Mouse (Mus musculus) kidney, embryonic 16.5 days (tissue): ENCODE data around the gene Tspan32. TPM values are rescaled to one million over a fixed set of nuclear protein-coding genes. Genes with fewer than 3 reads are reported as not detected.

Experiments
- ATAC-seq: fragments of 200-750 bp; cut with Nextera tagmentation; 2 replicates; pipeline ENCODE4 v1.8.0; 2017; ENCODE audit warnings: moderate TSS enrichment; ENCODE audit not compliant: low FRiP score, low TSS enrichment
- H3K27ac ChIP-seq: fragments of 300-500 bp; sonication (generic); 2 replicates; pipeline ENCODE4 v1.5.1; 2014; ENCODE audit warnings: low read length
- H3K27me3 ChIP-seq: fragments of 300-500 bp; sonication (generic); 2 replicates; pipeline ENCODE4 v1.6.1; 2014; ENCODE audit warnings: low read length, control low read depth, mixed read lengths; ENCODE audit not compliant: insufficient read depth
- H3K36me3 ChIP-seq: fragments of 300-500 bp; sonication (generic); 2 replicates; pipeline ENCODE4 v1.6.1; 2014; ENCODE audit warnings: low read length, control low read depth, mixed read lengths; ENCODE audit not compliant: insufficient read depth
- H3K4me1 ChIP-seq: fragments of 300-500 bp; sonication (generic); 2 replicates; pipeline ENCODE4 v1.6.1; 2014; ENCODE audit warnings: low read length, control low read depth, mixed read lengths; ENCODE audit not compliant: insufficient read depth
- H3K4me2 ChIP-seq: fragments of 300-500 bp; sonication (generic); replicated peaks from 2 replicates; pipeline ENCODE4 v1.6.1; 2014; ENCODE audit warnings: low read depth, low read length
- H3K4me3 ChIP-seq: fragments of 300-500 bp; sonication (generic); 2 replicates; pipeline ENCODE4 v1.5.1; 2014; ENCODE audit warnings: mild to moderate bottlenecking, low read length
- H3K9ac ChIP-seq: fragments of 300-500 bp; sonication (generic); replicated peaks from 2 replicates; pipeline ENCODE4 v1.6.1; 2014; ENCODE audit warnings: low read length
- H3K9me3 ChIP-seq: fragments of 300-500 bp; sonication (generic); 2 replicates; pipeline ENCODE4 v1.6.1; 2016; ENCODE audit warnings: low read length, control low read depth
- WGBS: fragments of 180-500 bp; shearing (Covaris S2); extraction: QIAGEN DNeasy Blood & Tissue Kit; methylation state at CpG from one replicate; pipeline ENCODE4 v1.1.7; 2014; 5-methylcytosine and 5-hydroxymethylcytosine counted together
- polyA plus RNA-seq: library from polyadenylated mRNA; unstranded; fragments of >200 nt; fragmentation: Nextera tagmentation; extraction: Ambion mirVana; gene quantifications from 2 replicates; pipeline ENCODE4 v1.2.1, GENCODE M21; 2015

Gene Tspan32
- polyA plus RNA-seq, 1 experiment from 2014 or later, result 1.5 TPM

GRCm38 (mm10) chr7:143059202-143059870, 54.5 kb downstream of the Tspan32 start:
- Histone ChIP-seq H3K4me1 (peaks cover 41% of the 10 kb centered on the region), H3K4me3 (no peak overlapping the region), H3K9me3 (no peaks in the 10 kb centered on the region), H3K27ac (peak overlapping the region; percentile 80; the same call in 1 of the 2 replicates), H3K9ac (0 out of 2 replicates have a peak overlapping the region, but pooled peaks have one; percentile 2), H3K36me3 (peaks cover 19% of the 10 kb centered on the region), H3K4me2 (0 out of 2 replicates have a peak overlapping the region, but pooled peaks have one; percentile 6), H3K27me3 (no peaks in the 10 kb centered on the region)
- WGBS, result 75% methylated on average over 5 of the region's 5 CpGs
- ATAC-seq, result no peak

- no peak overlapping the region for H3K27ac ChIP-seq
- H3K9ac ChIP-seq, result no peak overlapping the region
- H3K9me3 ChIP-seq, result no peaks in the 10 kb centered on the region
- no peak for ATAC-seq
- no peaks in the 10 kb centered on the region for H3K27me3 ChIP-seq
- 79% methylated on average over 2 of the region's 2 CpGs for WGBS
- H3K4me1 ChIP-seq, result peaks cover 10% of the 10 kb centered on the region
- H3K4me2 ChIP-seq, result no peak overlapping the region
- no peak overlapping the region for H3K4me3 ChIP-seq
- peaks cover 51% of the 10 kb centered on the region for H3K36me3 ChIP-seq
Measured at GRCm38 (mm10) chr7:143062704-143063103, 57.9 kb downstream of the Tspan32 start.

- Histone ChIP-seq H3K4me1 (peaks cover 12% of the 10 kb centered on the region), H3K4me2 (no peak overlapping the region), H3K27me3 (no peaks in the 10 kb centered on the region), H3K9me3 (no peaks in the 10 kb centered on the region), H3K4me3 (no peak overlapping the region), H3K36me3 (peaks cover 59% of the 10 kb centered on the region), H3K27ac (no peak overlapping the region), H3K9ac (no peak overlapping the region)
- no peak for ATAC-seq
- 81% methylated on average over 6 of the region's 6 CpGs for WGBS
Measured at GRCm38 (mm10) chr7:143064226-143064625, 59.4 kb downstream of the Tspan32 start.

- no peak overlapping the region for H3K4me2 ChIP-seq
- no peak for ATAC-seq
- no peaks in the 10 kb centered on the region for H3K9me3 ChIP-seq
- no peak overlapping the region for H3K9ac ChIP-seq
- H3K4me3 ChIP-seq, result no peak overlapping the region
- H3K27ac ChIP-seq, result no peak overlapping the region
- H3K36me3 ChIP-seq, result peaks cover 59% of the 10 kb centered on the region
- 93% methylated on average over 2 of the region's 2 CpGs for WGBS
- no peaks in the 10 kb centered on the region for H3K27me3 ChIP-seq
- H3K4me1 ChIP-seq, result peaks cover 17% of the 10 kb centered on the region
Measured at GRCm38 (mm10) chr7:143065692-143066091, 60.8 kb downstream of the Tspan32 start.

- Histone ChIP-seq H3K4me2 (no peak overlapping the region), H3K27me3 (no peaks in the 10 kb centered on the region), H3K9ac (no peak overlapping the region), H3K36me3 (peaks cover 58% of the 10 kb centered on the region), H3K4me1 (peaks cover 21% of the 10 kb centered on the region), H3K4me3 (no peak overlapping the region), H3K9me3 (no peaks in the 10 kb centered on the region), H3K27ac (0 out of 2 replicates have a peak overlapping the region, but pooled peaks have one; percentile 6)
- WGBS, result 74% methylated on average over 2 of the region's 2 CpGs
- no peak for ATAC-seq
Measured at GRCm38 (mm10) chr7:143067469-143067868, 62.6 kb downstream of the Tspan32 start.

- H3K9ac ChIP-seq, result 0 out of 2 replicates have a peak overlapping the region, but pooled peaks have one; percentile 63
- no peak for ATAC-seq
- H3K4me1 ChIP-seq, result peaks cover 21% of the 10 kb centered on the region
- 79% methylated on average over 3 of the region's 3 CpGs for WGBS
- peak overlapping the region; percentile 39; the same call in 1 of the 2 replicates for H3K4me3 ChIP-seq
- peak overlapping the region; percentile 60; the same call in 1 of the 2 replicates for H3K4me2 ChIP-seq
- H3K27ac ChIP-seq, result peak overlapping the region; percentile 97
- peaks cover 54% of the 10 kb centered on the region for H3K36me3 ChIP-seq
- no peaks in the 10 kb centered on the region for H3K27me3 ChIP-seq
- H3K9me3 ChIP-seq, result no peaks in the 10 kb centered on the region
Measured at GRCm38 (mm10) chr7:143067897-143068296, 63.1 kb downstream of the Tspan32 start.

- Histone ChIP-seq H3K27ac (peak overlapping the region; percentile 97), H3K9ac (peak overlapping the region; percentile 63), H3K27me3 (no peaks in the 10 kb centered on the region), H3K4me3 (peak overlapping the region; percentile 39), H3K4me2 (peak overlapping the region; percentile 60), H3K9me3 (no peaks in the 10 kb centered on the region), H3K4me1 (peaks cover 21% of the 10 kb centered on the region), H3K36me3 (peaks cover 49% of the 10 kb centered on the region)
- 43% methylated on average over 13 of the region's 13 CpGs for WGBS
- peak; percentile 10 for ATAC-seq
Measured at GRCm38 (mm10) chr7:143068316-143068881, 63.6 kb downstream of the Tspan32 start.

- Histone ChIP-seq H3K36me3 (peaks cover 43% of the 10 kb centered on the region), H3K4me2 (peak within 1 kb of the TSS; percentile 85), H3K4me3 (peak within 1 kb of the TSS; percentile 92), H3K27me3 (no peaks in the 10 kb centered on the region), H3K27ac (peak within 1 kb of the TSS; percentile 97), H3K9me3 (no peaks in the 10 kb centered on the region), H3K4me1 (peaks cover 21% of the 10 kb centered on the region), H3K9ac (peak within 1 kb of the TSS; percentile 92)
- ATAC-seq, result peak; percentile 97
- WGBS, result 0% methylated on average over 51 of the region's 51 CpGs
Measured at GRCm38 (mm10) chr7:143068882-143069591, 64.2 kb downstream of the Tspan32 start, which contains the start of gene Tssc4. Gene Tssc4, plus strand, starts transcription at chr7:143069249.
